Mouse (Mus musculus) heart, postnatal 0 days (tissue): Measurements from ENCODE around the gene Zfp652.

Experiments used
- CTCF ChIP-seq: IDR thresholded peaks from 2 replicates; pipeline ENCODE4 v1.5.1; 2016; ENCODE audit warnings: antibody characterized with exemption, control low read depth, low read depth
- EP300 ChIP-seq: IDR thresholded peaks from 2 replicates; pipeline ENCODE4 v1.6.1; 2016; ENCODE audit warnings: antibody characterized with exemption, low read depth

DNA sequence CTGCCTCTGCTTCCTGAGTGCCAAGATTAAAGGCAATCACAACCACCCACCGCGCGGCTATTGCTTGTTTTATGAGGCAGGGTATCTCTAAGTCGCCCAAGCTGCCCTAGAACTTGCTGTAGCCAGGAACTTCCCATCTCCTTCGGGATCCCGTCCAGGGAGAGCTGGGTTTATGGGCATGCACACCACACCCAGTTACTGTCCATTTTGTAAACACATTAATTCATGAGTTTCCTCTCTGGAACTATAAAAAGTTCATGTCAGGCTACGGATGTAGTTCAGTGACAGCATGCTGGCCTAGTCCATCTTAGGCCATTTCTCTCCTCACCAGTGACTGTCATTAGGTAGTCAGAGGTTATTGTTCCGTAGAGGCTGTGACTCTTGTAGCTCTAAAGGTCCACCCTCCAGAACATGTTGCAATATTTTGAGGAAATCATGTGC is 77.0 kb downstream of the Zfp652 start:
- no peak for TF ChIP-seq EP300
- TF ChIP-seq CTCF: no peak
